Mouse (Mus musculus) ES-Bruce4 (cell line): ENCODE data around the gene Ccdc187. TPM values are rescaled to one million over a fixed set of nuclear protein-coding genes. Genes with fewer than 3 reads are reported as not detected.
A peak's percentile ranks its signal among the peaks of the same experiment; 100 is the strongest.

Experiments
- H3K27ac ChIP-seq: 2 replicates; pipeline ENCODE4 v1.5.1; 2012; ENCODE audit warnings: low read length, inconsistent platforms; ENCODE audit not compliant: insufficient read depth
- H3K27me3 ChIP-seq: 2 replicates; pipeline ENCODE4 v1.6.1; 2012; ENCODE audit warnings: mild to moderate bottlenecking, low read length, inconsistent platforms; ENCODE audit not compliant: control insufficient read depth, poor library complexity, insufficient read depth, severe bottlenecking
- H3K36me3 ChIP-seq: 2 replicates; pipeline ENCODE4 v1.6.1; 2012; ENCODE audit warnings: inconsistent platforms, mild to moderate bottlenecking, low read length, moderate library complexity; ENCODE audit not compliant: control insufficient read depth, poor library complexity, insufficient read depth, severe bottlenecking
- H3K4me1 ChIP-seq: one replicate; pipeline ENCODE4 v1.8.1; 2011; ENCODE audit warnings: low read length; ENCODE audit not compliant: control insufficient read depth, insufficient read depth
- H3K4me3 ChIP-seq: 2 replicates; pipeline ENCODE4 v1.5.1; 2011; ENCODE audit warnings: low read depth, mild to moderate bottlenecking, low read length
- H3K9ac ChIP-seq: 2 replicates; pipeline ENCODE4 v1.6.1; 2012; ENCODE audit warnings: low read depth, mild to moderate bottlenecking, inconsistent platforms; ENCODE audit not compliant: poor library complexity, severe bottlenecking
- H3K9me3 ChIP-seq: replicated peaks from 2 replicates; pipeline ENCODE4 v1.6.1; 2012; ENCODE audit warnings: mild to moderate bottlenecking, low read length, inconsistent platforms; ENCODE audit not compliant: control insufficient read depth, poor library complexity, insufficient read depth, severe bottlenecking
- CTCF ChIP-seq: IDR thresholded peaks from one replicate; pipeline ENCODE4 v1.8.1; 2011; ENCODE audit warnings: low read depth, low read length
- EP300 ChIP-seq: IDR thresholded peaks from 2 replicates; pipeline ENCODE4 v1.6.1; 2011; ENCODE audit warnings: low read depth, low read length; ENCODE audit not compliant: insufficient read depth
- POLR2A ChIP-seq: IDR thresholded peaks from one replicate; pipeline ENCODE4 v1.8.1; 2011; ENCODE audit warnings: low read length; ENCODE audit not compliant: insufficient read depth
- polyA plus RNA-seq: library from polyadenylated mRNA; stranded (reverse); fragments of >200 nt; gene quantifications from 2 replicates; pipeline ENCODE4 v1.2.4, GENCODE M21; 2011; ENCODE audit warnings: low read depth; ENCODE audit not compliant: missing spikeins, insufficient read depth, insufficient read length

Ccdc187 gene
- polyA plus RNA-seq, 1 experiment = 0.06 TPM

DNA sequence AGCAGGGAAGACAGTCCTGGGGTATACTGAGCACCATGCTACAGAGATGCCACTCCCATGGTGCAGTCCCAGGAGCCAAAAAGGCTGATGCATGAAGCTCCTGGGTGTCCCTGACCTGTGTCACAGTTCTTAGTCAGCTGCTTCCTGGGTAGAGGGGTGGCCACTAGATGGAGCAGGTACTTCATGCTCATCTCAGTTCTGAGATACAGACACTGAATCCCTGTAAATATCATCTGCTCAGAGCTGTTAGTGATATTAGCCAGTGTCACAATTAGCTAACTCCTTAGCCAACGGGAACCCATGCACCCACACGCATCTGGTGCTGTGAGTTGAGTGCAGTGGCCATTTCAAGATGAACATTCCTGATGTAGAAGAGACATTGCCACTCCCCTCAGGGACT lies 30.6 kb upstream of the Ccdc187 start:
- no peaks in the 10 kb centered on the region for H3K36me3 ChIP-seq
- no peaks in the 10 kb centered on the region for H3K4me1 ChIP-seq
- no peak overlapping the region for H3K9ac ChIP-seq
- peak overlapping the region; percentile 22; the same call in 1 of the 2 replicates for H3K4me3 ChIP-seq
- peak; percentile 40 for TF ChIP-seq CTCF
- no peak for TF ChIP-seq POLR2A
- TF ChIP-seq EP300 = no peak
- H3K9me3 ChIP-seq = no peaks in the 10 kb centered on the region
- no peak overlapping the region for H3K27ac ChIP-seq
- no peaks in the 10 kb centered on the region for H3K27me3 ChIP-seq

DNA sequence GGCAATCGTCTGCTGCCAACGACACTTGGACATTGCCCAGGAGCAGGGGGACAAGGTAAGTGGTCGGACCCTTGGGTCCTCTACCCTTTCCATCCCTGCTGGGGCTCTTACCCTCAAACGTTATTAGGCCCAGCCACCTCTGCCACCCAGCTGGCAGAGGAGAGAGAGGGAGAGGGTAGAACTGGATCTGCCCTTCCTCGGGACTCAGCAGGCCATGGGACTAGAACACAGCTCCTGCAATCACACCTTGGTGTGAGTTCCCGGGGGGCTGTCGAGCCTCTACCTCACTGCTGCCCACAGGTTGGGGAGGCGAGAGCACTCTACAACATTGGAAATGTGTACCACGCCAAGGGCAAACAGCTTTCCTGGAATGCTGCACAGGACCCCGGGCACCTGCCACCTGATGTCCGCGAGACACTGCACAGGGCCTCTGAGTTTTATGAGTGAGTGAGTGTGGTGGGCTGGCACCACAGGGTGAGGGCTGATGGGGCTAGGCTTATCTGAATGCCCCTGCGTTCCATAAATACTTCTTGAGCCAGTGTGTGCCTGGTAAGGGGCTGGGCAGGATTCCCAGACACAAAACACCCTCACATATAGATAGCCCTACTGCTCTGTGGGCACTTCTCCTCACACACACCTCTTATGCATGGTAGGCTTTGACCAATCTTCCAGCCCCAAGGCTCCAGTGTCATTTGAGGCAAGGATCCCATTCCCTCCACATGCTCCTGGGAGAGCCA lies 29.4 kb upstream of the Ccdc187 start:
- no peak overlapping the region for H3K27ac ChIP-seq
- H3K9ac ChIP-seq = no peak overlapping the region
- TF ChIP-seq EP300 = no peak
- TF ChIP-seq POLR2A = no peak
- TF ChIP-seq CTCF = no peak
- H3K4me3 ChIP-seq = no peak overlapping the region
- no peaks in the 10 kb centered on the region for H3K36me3 ChIP-seq
- H3K27me3 ChIP-seq = no peaks in the 10 kb centered on the region
- H3K9me3 ChIP-seq = no peaks in the 10 kb centered on the region
- H3K4me1 ChIP-seq = no peaks in the 10 kb centered on the region

DNA sequence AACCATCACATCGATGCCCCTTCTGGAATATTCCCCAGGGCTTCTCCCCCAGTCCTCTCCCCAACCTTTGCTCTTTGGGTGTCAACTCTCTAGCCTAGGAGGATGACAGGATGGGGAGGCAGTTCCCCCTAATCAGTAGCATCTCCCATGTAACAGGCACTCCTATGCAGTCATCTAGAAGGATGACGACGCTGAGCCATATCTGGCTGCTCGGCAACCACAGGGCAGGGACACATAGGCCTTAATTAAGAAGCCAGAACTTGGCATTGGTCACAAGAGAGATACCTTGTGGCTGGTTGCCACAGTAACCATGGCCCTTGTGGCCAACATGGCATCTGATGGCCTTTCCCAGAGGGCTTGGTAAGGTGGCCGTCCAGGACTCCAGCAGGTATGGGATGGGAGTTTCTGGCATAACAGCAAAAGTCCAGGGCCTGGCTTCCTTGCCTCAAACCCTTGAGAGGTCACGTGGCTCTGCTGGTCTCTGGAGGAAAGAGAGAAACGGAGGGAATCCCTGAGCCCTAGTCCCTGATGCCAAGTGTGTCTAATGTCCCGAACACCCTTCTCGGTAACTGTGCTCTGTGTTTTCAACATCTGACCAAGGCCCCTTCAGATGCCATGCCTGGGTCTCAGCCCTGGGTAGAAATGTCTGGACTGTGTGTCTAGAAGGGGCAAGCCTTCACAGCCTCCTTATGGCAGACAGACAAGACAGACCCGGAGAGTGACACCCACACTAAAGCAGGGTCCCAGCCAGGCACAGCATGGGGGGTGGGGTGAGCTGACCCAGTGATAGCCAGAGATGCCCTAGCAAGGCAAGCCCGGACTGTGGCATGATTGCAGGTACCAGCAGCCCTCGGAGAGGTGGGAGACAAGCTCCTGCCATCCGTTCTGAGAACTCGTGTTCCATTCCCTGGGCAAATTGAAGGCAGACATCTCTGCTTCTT lies 26.2 kb upstream of the Ccdc187 start:
- Histone ChIP-seq H3K27ac (no peak overlapping the region), H3K4me3 (no peak overlapping the region), H3K9me3 (no peaks in the 10 kb centered on the region), H3K27me3 (no peaks in the 10 kb centered on the region), H3K9ac (no peak overlapping the region), H3K4me1 (no peaks in the 10 kb centered on the region), H3K36me3 (no peaks in the 10 kb centered on the region)
- TF ChIP-seq EP300 (no peak), CTCF (no peak), POLR2A (no peak)

DNA sequence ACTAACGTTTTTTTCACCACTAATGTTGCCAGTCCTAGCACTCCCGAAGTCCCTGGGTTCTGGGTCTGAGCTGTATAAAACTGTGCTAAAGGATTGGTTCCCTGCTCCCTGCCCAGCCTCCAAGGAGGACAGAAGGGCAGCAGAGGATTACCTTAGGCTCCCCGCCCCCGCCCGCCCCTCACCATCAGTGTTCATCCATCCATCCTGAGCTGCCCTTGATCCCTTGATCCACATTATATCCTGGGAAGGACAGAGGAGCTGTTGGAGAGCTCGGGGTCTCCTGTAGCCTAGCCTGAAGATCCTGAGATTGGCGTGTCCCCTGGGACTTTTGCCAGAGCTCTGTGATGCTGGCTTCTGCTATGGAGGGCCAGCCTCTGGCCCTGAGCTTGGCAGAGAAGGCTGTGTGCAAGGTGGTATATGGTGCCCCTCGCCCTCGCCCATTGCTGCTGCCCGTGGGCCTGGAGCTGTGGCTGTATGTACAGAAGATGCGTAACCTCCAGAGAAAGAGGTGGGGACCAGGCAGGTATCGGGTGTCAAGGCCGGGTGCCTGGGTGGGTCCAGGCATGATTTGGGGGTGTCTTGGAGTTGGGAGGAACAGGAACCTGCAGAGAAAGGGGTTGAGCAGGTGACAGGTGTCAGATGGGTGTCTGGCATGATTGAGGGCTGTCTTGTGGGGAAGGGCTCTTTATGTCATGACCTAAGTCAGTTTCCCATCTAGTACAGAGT lies 25.3 kb upstream of the Ccdc187 start:
- Histone ChIP-seq H3K36me3 (no peaks in the 10 kb centered on the region), H3K4me1 (peaks cover 2% of the 10 kb centered on the region), H3K27ac (no peak overlapping the region), H3K9me3 (no peaks in the 10 kb centered on the region), H3K4me3 (no peak overlapping the region), H3K27me3 (no peaks in the 10 kb centered on the region), H3K9ac (no peak overlapping the region)
- TF ChIP-seq CTCF (no peak), POLR2A (no peak)

DNA sequence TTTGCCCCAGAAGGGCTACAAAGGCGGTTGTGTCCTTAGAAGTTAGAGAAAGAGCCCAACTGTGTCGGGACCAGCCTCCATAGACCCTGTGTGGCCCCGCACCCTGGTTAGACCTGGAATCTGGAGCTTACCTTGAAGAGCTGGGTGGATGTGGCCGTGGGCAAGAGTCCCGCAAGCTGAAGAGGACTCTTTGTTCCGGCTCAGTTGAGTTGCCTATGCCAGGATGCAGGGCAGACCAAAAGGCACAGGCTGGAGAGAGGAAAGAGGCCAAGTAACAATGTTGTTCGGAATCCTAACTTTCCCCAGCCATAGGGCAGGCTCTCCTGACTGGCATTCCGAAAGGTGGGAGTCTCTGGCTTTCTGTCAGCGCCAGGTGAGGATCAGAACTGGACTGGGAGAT lies 24.8 kb upstream of the Ccdc187 start:
- H3K27ac ChIP-seq = no peak overlapping the region
- no peak overlapping the region for H3K9ac ChIP-seq

More for the DNA sequence above, 24.8 kb upstream of the Ccdc187 start:
- Histone ChIP-seq H3K9me3 (no peaks in the 10 kb centered on the region), H3K4me3 (no peak overlapping the region), H3K36me3 (no peaks in the 10 kb centered on the region), H3K4me1 (peaks cover 2% of the 10 kb centered on the region), H3K27me3 (no peaks in the 10 kb centered on the region)
- no peak for TF ChIP-seq EP300
- no peak for TF ChIP-seq CTCF
- TF ChIP-seq POLR2A = no peak
